Mouse (Mus musculus) ES-E14 (cell line): ENCODE results near the gene Trnau1ap. TPM values are rescaled to one million over a fixed set of nuclear protein-coding genes. Genes with fewer than 3 reads are reported as not detected.

Source experiments
- DNase-seq: peaks from one replicate; pipeline ENCODE4 v3.0.0-alpha.2; 2013; ENCODE audit warnings: low read depth, low spot score
- H3K27ac ChIP-seq: 2 replicates; pipeline ENCODE4 v1.5.1; 2012; ENCODE audit warnings: low read depth, mild to moderate bottlenecking, low read length, moderate library complexity, mixed read lengths; ENCODE audit not compliant: poor library complexity, insufficient read depth, severe bottlenecking
- H3K36me3 ChIP-seq: 2 replicates; pipeline ENCODE4 v1.6.1; 2012; ENCODE audit warnings: mild to moderate bottlenecking, low read length, moderate library complexity, mixed read lengths; ENCODE audit not compliant: control insufficient read depth, poor library complexity, insufficient read depth, severe bottlenecking
- H3K4me1 ChIP-seq, 2 experiments: fragments of 150-350 bp in 1 of 2; sonication (generic) in 1 of 2; 2 replicates each; pipeline ENCODE4 v1.6.1; 2012; ENCODE audit warnings: low read length in 2 of 2, mild to moderate bottlenecking in 1 of 2, mixed read lengths in 1 of 2; ENCODE audit not compliant: control insufficient read depth in 2 of 2, insufficient read depth in 2 of 2, poor library complexity in 1 of 2
- H3K4me3 ChIP-seq, 2 experiments: fragments of 150-350 bp in 1 of 2; sonication (generic) in 1 of 2; 2 replicates each; pipeline ENCODE4 v1.5.1; 2012; ENCODE audit warnings: low read length in 2 of 2, low read depth in 1 of 2, mild to moderate bottlenecking in 1 of 2, mixed read lengths in 1 of 2; ENCODE audit not compliant: insufficient read depth in 1 of 2, poor library complexity in 1 of 2, severe bottlenecking in 1 of 2
- H3K9ac ChIP-seq: 2 replicates; pipeline ENCODE4 v1.6.1; 2012; ENCODE audit warnings: low read depth, mild to moderate bottlenecking, low read length, mixed read lengths; ENCODE audit not compliant: poor library complexity, insufficient read depth, severe bottlenecking
- H3K9me3 ChIP-seq: fragments of 150-350 bp; sonication (generic); 2 replicates; pipeline ENCODE4 v1.6.1; 2012; ENCODE audit warnings: low read depth, mild to moderate bottlenecking, low read length; ENCODE audit not compliant: control insufficient read depth, insufficient read depth
- CHD2 ChIP-seq: IDR thresholded peaks from 2 replicates; pipeline ENCODE4 v1.6.1; 2014; ENCODE audit warnings: mild to moderate bottlenecking, low read depth, low read length, inconsistent platforms
- HCFC1 ChIP-seq: IDR thresholded peaks from 2 replicates; pipeline ENCODE4 v1.6.1; 2012; ENCODE audit warnings: low read length, inconsistent platforms, borderline replicate concordance; ENCODE audit not compliant: insufficient read depth
- MAFK ChIP-seq: IDR thresholded peaks from 2 replicates; pipeline ENCODE4 v1.6.1; 2014; ENCODE audit warnings: mild to moderate bottlenecking, low read depth, low read length, inconsistent platforms; ENCODE audit not compliant: insufficient read depth
- ZC3H11A ChIP-seq: IDR thresholded peaks from 2 replicates; pipeline ENCODE4 v1.6.1; 2012; ENCODE audit warnings: low read depth, mild to moderate bottlenecking, inconsistent platforms, low read length, borderline replicate concordance
- ZNF384 ChIP-seq: IDR thresholded peaks from 2 replicates; pipeline ENCODE4 v1.6.1; 2012; ENCODE audit warnings: low read depth, low read length, inconsistent platforms
- in situ Hi-C, 2 experiments: fragments of 600-800 bp; cut with MboI; formaldehyde crosslinking; loops; one replicate each; pipeline ENCODE4 v1.15.1; 2025; ENCODE audit warnings: low sequenced_read_pairs in 2 of 2, inconsistent platforms in 1 of 2; ENCODE audit not compliant: unreplicated experiment in 2 of 2
- total RNA-seq: library from RNA; depleted of rRNA; stranded (reverse); fragments of 300-350 nt; gene quantifications from 2 replicates; pipeline ENCODE4 v1.2.3, GENCODE M21; 2012

The Trnau1ap gene
- total RNA-seq, 1 experiment, result 61.8 TPM

DNA sequence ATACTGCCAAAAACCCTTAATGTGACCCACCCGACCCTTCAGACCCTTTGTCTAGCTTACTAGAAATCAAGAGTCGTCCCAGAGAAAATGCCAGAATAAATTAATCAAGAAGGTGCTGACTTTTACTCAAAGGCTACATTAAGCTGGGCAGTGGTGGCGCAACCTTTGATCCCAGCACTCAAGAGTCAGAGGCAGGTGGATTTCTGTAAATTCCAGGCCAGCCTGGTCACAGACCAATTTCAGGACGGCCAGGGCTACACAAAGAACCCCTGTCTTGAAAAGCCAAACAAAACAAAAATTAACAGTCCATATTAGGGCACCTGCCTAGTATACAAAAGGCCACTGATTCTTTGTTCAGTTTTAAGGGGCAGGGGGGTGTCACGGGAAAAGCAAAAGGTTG, 2.9 kb downstream of the Trnau1ap start:
- Histone ChIP-seq H3K4me1 (peaks cover 2 to 3% of the 10 kb centered on the region in 2 experiments; a peak in 2 of 4 replicates), H3K4me3 (no peak overlapping the region), H3K36me3 (peaks cover 25% of the 10 kb centered on the region; the same call in 1 of the 2 replicates), H3K27ac (no peak overlapping the region), H3K9ac (no peak overlapping the region), H3K9me3 (no peaks in the 10 kb centered on the region)
- in situ Hi-C loops, result no loop called here
- no peak for TF ChIP-seq ZC3H11A
- TF ChIP-seq MAFK, result no peak
- no peak for TF ChIP-seq ZNF384
- no peak for TF ChIP-seq CHD2
- TF ChIP-seq HCFC1, result no peak
- no peak for DNase-seq

DNA sequence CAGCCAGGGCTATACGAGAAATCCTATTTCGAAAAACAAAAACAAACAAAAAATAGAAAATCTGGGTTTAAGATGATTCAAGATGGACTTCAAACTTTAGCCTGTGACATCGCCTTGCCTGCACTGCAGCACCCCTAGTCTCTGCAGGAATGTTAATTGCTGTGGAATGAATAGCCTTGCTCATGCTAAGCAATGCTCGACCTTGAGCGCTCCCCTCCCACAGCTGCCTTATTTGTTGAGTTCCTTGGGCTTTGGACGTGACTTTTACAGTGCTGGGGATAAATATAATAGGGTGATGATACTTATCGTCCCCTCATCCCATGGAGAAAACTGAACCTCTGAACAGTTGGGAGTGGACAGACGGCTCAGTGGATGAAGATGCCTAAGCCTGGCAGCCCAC, 13.6 kb downstream of the Trnau1ap start:
- no peak for DNase-seq

DNA sequence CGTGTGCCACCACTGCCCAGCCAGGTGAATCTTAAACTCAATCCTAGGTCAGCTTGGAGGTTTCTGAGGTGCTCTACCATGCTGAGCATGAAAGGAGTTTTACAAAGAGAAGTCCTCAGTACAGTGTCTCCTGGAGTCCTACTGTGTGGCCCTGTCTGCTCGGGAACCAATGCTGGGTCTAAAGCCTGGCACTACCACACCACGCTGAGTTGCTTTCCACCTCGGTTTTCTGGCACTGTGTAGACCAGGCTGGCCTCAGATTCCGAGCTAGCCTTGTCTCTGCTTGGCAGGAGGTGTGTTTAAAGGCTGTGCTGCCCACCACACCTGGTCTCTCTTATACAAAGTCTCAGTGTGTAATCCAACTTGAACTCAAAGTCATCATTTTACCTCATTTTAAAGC, 16.7 kb downstream of the Trnau1ap start:
- no peak overlapping the region for H3K9ac ChIP-seq
- in situ Hi-C loops, result no loop called here
- no peak overlapping the region for H3K27ac ChIP-seq
- no peak for DNase-seq
- H3K4me1 ChIP-seq, result peaks cover 7 to 14% of the 10 kb centered on the region in 2 experiments; a peak in 3 of 4 replicates
- H3K4me3 ChIP-seq, result no peak overlapping the region
- peaks cover 36% of the 10 kb centered on the region for H3K36me3 ChIP-seq
- TF ChIP-seq MAFK, result no peak
- TF ChIP-seq HCFC1, result no peak
- no peak for TF ChIP-seq ZNF384
- no peak for TF ChIP-seq CHD2
- no peak for TF ChIP-seq ZC3H11A
- no peaks in the 10 kb centered on the region for H3K9me3 ChIP-seq

More for the DNA sequence above, 13.6 kb downstream of the Trnau1ap start:
- 0 out of 2 replicates have a peak, but pooled peaks have one; percentile 5 for TF ChIP-seq ZNF384
- TF ChIP-seq CHD2, result peak; percentile 80
- TF ChIP-seq HCFC1, result no peak
- TF ChIP-seq MAFK, result no peak
- no peak for TF ChIP-seq ZC3H11A
- H3K9ac ChIP-seq, result no peak overlapping the region
- in situ Hi-C loops, result no loop called here
- H3K4me1 ChIP-seq, result peaks cover 7 to 14% of the 10 kb centered on the region in 2 experiments; a peak in 3 of 4 replicates
- no peaks in the 10 kb centered on the region for H3K9me3 ChIP-seq
- H3K27ac ChIP-seq, result no peak overlapping the region; the same call in 1 of the 2 replicates
- peaks cover 27% of the 10 kb centered on the region for H3K36me3 ChIP-seq
- no peak overlapping the region for H3K4me3 ChIP-seq

DNA sequence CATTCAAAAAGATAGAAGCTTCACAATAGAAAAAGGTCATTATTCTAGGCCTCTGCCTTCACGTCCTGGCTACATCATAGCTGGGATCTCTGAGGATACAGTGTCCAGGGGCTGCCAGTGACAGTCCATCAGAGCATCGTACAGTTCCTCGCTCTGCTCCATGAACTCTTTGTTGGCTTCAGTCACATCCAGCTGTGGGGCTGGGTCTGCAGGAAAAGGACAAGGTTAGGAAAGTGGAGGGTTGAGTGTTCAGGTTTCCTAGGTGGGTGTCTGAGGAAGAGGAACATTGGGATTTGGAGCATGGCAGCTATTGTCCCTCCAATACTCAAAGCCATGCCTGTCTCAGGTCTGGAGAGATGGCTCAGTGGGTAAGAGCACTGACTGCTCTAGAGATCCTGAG, 17.5 kb downstream of the Trnau1ap start:
- Histone ChIP-seq H3K9me3 (no peaks in the 10 kb centered on the region), H3K36me3 (peaks cover 36% of the 10 kb centered on the region), H3K4me3 (no peak overlapping the region), H3K9ac (no peak overlapping the region), H3K4me1 (peaks cover 5 to 13% of the 10 kb centered on the region in 2 experiments; a peak in 3 of 4 replicates), H3K27ac (no peak overlapping the region)
- TF ChIP-seq CHD2 (0 out of 2 replicates have a peak, but pooled peaks have one; percentile 42), HCFC1 (no peak)
- no peak for DNase-seq
- in situ Hi-C loops, result no loop called here

DNA sequence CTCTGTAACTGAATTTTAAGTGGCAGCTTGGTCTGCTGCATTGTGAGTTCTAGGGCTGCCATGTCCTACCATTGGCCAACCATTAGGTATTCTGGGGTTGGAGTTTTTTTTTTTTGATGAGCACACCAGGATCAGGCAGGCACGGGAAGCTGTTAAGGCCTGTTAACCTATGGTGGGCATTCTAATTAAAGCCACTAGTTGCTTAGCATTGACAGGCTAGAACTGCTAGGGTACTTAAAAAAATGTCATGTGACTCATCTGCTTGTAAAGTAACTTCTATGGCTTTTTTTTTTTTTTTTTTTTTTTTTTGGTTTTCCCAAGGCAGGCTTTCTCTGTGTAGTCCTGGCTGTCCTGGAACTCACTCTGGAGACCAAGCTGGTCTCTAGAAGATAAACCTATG, 18.1 kb downstream of the Trnau1ap start:
- peaks cover 5 to 9% of the 10 kb centered on the region in 2 experiments; a peak in 3 of 4 replicates for H3K4me1 ChIP-seq
- no peak overlapping the region for H3K27ac ChIP-seq
- DNase-seq, result no peak
- in situ Hi-C loops, result no loop called here
- H3K9me3 ChIP-seq, result no peaks in the 10 kb centered on the region
- H3K9ac ChIP-seq, result no peak overlapping the region
- H3K4me3 ChIP-seq, result no peak overlapping the region
- H3K36me3 ChIP-seq, result peaks cover 36% of the 10 kb centered on the region
- TF ChIP-seq MAFK, result no peak
- peak; percentile 84 for TF ChIP-seq ZNF384
- TF ChIP-seq CHD2, result no peak
- TF ChIP-seq ZC3H11A, result no peak
- TF ChIP-seq HCFC1, result no peak
